Mouse (Mus musculus): Measurements from ENCODE around the gene Lmcd1. TPM values are rescaled to one million over a fixed set of nuclear protein-coding genes. Genes with fewer than 3 reads are reported as not detected.

Lmcd1 gene
- polyA plus RNA-seq, 1 experiment from 2014 or later: 3.3 TPM

Other genes with a start within 250 kb of the Lmcd1 start
- gene Ssu2, start 114.3 kb downstream of the Lmcd1 start, polyA plus RNA-seq (2015; fragmentation: Nextera tagmentation; extraction: Ambion mirVana): 0.06 TPM in 1 of 2 replicates, not detected in the other
- 1.3 and 2.5 TPM in 2 replicates for gene Cav3, start 185.7 kb downstream of the Lmcd1 start, polyA plus RNA-seq (2015; fragmentation: Nextera tagmentation; extraction: Ambion mirVana)
- 0.08 TPM in 1 of 2 replicates, not detected in the other for gene Oxtr, start 216.2 kb downstream of the Lmcd1 start, polyA plus RNA-seq (2015; fragmentation: Nextera tagmentation; extraction: Ambion mirVana)